Mouse (Mus musculus): ENCODE measurements around the gene Akap9. TPM values are rescaled to one million over a fixed set of nuclear protein-coding genes. Genes with fewer than 3 reads are reported as not detected.
"Not testable (repeated sequence)": the region's sequence is repeated elsewhere in the genome, so short reads cannot be mapped to it uniquely, and the experiment has no call there.

The Akap9 gene
- polyA plus RNA-seq, 1 experiment from 2014 or later, result 282 TPM

DNA sequence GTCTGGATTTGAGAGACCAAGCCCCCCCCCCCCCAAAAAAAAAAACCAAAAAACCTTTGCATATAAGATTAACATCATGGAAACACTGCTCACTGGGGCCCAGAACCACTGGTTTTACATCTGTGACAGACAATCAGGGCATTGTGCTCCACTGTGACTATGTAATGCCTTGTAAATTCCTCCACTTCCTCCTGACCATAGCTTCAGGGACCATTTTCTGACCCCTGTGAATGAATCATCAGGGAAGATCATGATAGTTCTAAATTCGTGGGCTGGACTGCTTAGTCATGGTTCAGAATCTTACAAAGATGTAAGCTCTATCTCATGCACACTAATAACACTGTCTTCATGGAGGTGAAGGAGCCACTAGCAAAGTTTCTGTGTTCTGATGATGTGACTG lies 61.8 kb downstream of the Akap9 start:
- Histone ChIP-seq H3K4me1 (replicated peaks; ENCODE audit: control insufficient read depth, insufficient read depth, low read length) (no peaks in the 10 kb centered on the region), H3K4me2 (replicated peaks) (no peak overlapping the region), H3K36me3 (replicated peaks; ENCODE audit: control insufficient read depth, insufficient read depth) (peaks cover 54% of the 10 kb centered on the region), H3K27me3 (ENCODE audit: control insufficient read depth, insufficient read depth, low read length) (no peaks in the 10 kb centered on the region), H3K9me3 (ENCODE audit: control insufficient read depth, low read length) (no peaks in the 10 kb centered on the region), H3K4me3 (replicated peaks; ENCODE audit: low read length) (no peak overlapping the region), H3K27ac (no peak overlapping the region), H3K9ac (no peak overlapping the region)
- ATAC-seq (ENCODE audit: low FRiP score) (no peak), DNase-seq (ENCODE audit: low spot score) (no peak)
- WGBS, result 90% methylated on average over 1 of the region's 1 CpGs

DNA sequence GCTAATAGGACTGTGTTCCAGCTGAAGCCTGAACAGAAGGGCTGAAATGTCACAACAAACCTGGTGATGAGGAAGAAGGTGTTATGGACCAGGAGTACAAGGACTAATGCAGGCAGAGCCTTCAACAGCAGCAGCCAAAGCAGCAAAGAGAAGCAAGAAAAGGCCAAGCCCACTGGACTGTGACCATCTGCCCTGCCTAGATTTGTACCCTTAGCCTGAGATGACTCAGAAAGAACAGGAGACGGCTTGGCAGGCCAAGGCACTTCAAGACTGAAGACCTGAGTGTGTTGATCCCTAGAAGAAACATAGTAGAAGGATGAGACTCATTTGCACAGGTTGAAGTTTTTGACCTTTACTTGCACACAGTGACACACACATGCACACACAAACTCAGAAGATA lies 62.6 kb downstream of the Akap9 start:
- no peak overlapping the region for H3K4me2 ChIP-seq (replicated peaks)
- no peak overlapping the region for H3K27ac ChIP-seq
- peaks cover 62% of the 10 kb centered on the region for H3K36me3 ChIP-seq (replicated peaks; ENCODE audit: control insufficient read depth, insufficient read depth)
- no peaks in the 10 kb centered on the region for H3K9me3 ChIP-seq (ENCODE audit: control insufficient read depth, low read length)
- no peak overlapping the region for H3K9ac ChIP-seq
- WGBS, result 89% methylated on average over 1 of the region's 1 CpGs
- H3K4me3 ChIP-seq (replicated peaks; ENCODE audit: low read length), result no peak overlapping the region
- H3K27me3 ChIP-seq (ENCODE audit: control insufficient read depth, insufficient read depth, low read length), result no peaks in the 10 kb centered on the region
- DNase-seq (ENCODE audit: low spot score) (no peak), ATAC-seq (ENCODE audit: low FRiP score) (no peak)
- H3K4me1 ChIP-seq (replicated peaks; ENCODE audit: control insufficient read depth, insufficient read depth, low read length), result no peaks in the 10 kb centered on the region

DNA sequence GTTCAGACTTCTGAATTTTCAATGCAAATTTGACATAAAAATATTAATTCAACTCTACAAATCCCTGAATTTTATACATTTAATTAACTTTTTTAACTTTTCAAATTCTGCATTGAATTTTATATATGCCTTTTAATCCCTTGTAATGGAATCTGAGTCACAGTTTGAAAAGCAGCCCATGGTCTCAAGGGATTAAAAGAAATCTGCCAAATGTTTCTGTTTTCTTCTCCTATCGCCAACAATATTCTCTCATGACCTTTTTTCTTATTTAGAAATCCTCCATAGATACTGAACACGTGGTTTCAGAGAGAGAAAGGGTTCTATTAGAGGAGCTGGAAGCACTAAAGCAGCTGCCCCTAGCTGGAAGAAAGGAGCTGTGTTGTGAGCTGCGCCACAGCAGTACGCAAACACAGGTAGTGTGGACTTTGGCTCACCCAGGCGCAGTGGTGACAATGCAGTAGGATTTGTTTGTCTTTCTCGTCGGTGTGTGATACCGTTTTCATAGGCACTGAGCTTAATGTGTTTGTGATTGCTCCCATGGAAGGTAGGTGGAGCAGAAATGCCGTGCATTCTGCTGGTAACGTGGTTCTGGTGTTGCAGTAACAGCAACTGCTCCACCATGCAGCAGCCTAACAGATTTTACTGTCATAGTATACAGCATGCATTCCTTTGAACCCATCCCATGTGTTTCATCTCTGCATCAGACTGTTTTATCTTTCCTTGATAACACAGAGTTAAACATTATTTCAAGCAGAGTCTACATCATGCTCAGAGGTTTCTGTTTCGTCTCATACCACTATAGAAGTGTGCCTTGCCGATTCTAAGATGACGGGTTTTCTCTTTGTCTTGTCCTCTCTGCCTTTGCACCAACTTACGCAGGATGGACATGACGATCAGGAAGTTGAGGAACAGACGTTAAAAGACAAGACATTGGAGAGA lies 76.9 kb downstream of the Akap9 start:
- ATAC-seq (ENCODE audit: low FRiP score), result no peak
- Histone ChIP-seq H3K27me3 (ENCODE audit: control insufficient read depth, insufficient read depth, low read length) (no peaks in the 10 kb centered on the region), H3K27ac (no peak overlapping the region), H3K9ac (no peak overlapping the region), H3K4me3 (replicated peaks; ENCODE audit: low read length) (no peak overlapping the region), H3K36me3 (replicated peaks; ENCODE audit: control insufficient read depth, insufficient read depth) (peaks cover 67% of the 10 kb centered on the region), H3K9me3 (ENCODE audit: control insufficient read depth, low read length) (no peaks in the 10 kb centered on the region), H3K4me2 (replicated peaks) (no peak overlapping the region), H3K4me1 (replicated peaks; ENCODE audit: control insufficient read depth, insufficient read depth, low read length) (no peaks in the 10 kb centered on the region)
- 91% methylated on average over 16 of the region's 16 CpGs for WGBS
- DNase-seq (ENCODE audit: low spot score), result no peak

DNA sequence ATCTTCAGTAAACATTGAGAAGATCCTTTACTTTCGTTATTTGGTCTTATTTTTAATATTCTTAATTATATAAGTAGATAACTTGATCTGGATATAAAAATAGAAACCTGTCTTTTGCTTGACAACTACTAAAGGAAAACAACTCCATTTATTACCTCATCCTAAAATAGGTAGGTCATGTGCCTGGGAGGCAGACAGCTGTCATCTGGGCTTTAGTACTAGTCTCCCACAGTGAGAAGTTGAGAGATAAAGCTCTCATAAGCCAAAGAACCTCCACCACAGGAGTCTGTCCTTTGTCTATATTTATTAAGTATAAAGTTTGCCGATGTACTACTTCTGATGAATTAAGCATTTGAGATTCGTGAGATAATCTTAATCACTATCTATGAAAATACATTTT lies 78.8 kb downstream of the Akap9 start:
- Histone ChIP-seq H3K27me3 (ENCODE audit: control insufficient read depth, insufficient read depth, low read length) (no peaks in the 10 kb centered on the region), H3K9me3 (ENCODE audit: control insufficient read depth, low read length) (no peaks in the 10 kb centered on the region), H3K9ac (no peak overlapping the region), H3K4me1 (replicated peaks; ENCODE audit: control insufficient read depth, insufficient read depth, low read length) (no peaks in the 10 kb centered on the region), H3K36me3 (replicated peaks; ENCODE audit: control insufficient read depth, insufficient read depth) (peaks cover 75% of the 10 kb centered on the region), H3K27ac (no peak overlapping the region), H3K4me2 (replicated peaks) (no peak overlapping the region), H3K4me3 (replicated peaks; ENCODE audit: low read length) (no peak overlapping the region)
- no peak for DNase-seq (ENCODE audit: low spot score)
- ATAC-seq (ENCODE audit: low FRiP score), result no peak
- 93% methylated on average over 3 of the region's 3 CpGs for WGBS

DNA sequence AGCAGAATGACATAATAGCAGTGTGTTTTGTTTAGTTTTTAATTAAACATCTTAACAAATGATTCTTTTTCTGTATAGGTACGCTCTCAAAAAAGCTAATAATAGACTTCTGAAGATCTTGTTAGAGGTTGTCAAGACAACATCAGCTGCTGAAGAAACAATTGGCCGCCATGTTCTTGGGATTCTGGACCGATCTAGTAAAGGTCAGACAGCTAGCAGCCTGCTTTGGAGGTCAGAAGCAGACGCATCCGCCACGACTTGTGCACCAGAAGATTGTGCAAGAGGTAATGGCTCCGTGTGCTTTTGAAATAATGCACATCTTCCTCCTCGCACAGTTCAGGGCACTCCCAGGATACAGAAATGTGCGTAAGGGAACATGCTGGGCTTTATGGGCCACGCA lies 80.4 kb downstream of the Akap9 start:
- Histone ChIP-seq H3K36me3 (replicated peaks; ENCODE audit: control insufficient read depth, insufficient read depth) (peaks cover 87% of the 10 kb centered on the region), H3K9ac (no peak overlapping the region), H3K4me3 (replicated peaks; ENCODE audit: low read length) (no peak overlapping the region), H3K9me3 (ENCODE audit: control insufficient read depth, low read length) (no peaks in the 10 kb centered on the region), H3K27me3 (ENCODE audit: control insufficient read depth, insufficient read depth, low read length) (no peaks in the 10 kb centered on the region), H3K4me2 (replicated peaks) (no peak overlapping the region), H3K4me1 (replicated peaks; ENCODE audit: control insufficient read depth, insufficient read depth, low read length) (no peaks in the 10 kb centered on the region), H3K27ac (no peak overlapping the region)
- ATAC-seq (ENCODE audit: low FRiP score) (no peak), DNase-seq (ENCODE audit: low spot score) (no peak)
- 90% methylated on average over 10 of the region's 10 CpGs for WGBS

DNA sequence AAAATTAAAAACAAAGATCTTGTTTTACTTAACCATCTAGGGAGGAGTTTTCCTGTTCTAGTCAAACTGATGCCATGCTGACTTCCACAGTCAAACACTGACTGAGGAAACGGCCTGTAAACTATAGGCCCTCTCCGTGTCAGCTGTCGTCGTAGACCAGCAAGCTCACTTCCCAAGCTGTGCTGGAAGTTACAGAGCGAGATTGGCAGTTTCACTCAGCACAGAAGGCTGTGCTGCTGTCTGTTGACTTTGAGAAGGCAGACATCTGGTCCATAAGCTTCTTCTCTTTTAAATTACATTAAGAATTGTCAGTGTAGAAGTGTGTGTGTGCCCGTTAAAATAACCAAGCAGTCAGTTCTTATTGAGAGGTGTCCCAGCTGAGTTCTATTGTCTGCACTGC lies 81.7 kb downstream of the Akap9 start:
- ATAC-seq (ENCODE audit: low FRiP score) (no peak), DNase-seq (ENCODE audit: low spot score) (no peak)
- 87% methylated on average over 6 of the region's 6 CpGs for WGBS
- no peaks in the 10 kb centered on the region for H3K9me3 ChIP-seq (ENCODE audit: control insufficient read depth, low read length)
- H3K4me3 ChIP-seq (replicated peaks; ENCODE audit: low read length), result no peak overlapping the region
- no peak overlapping the region for H3K9ac ChIP-seq
- no peak overlapping the region for H3K4me2 ChIP-seq (replicated peaks)
- H3K4me1 ChIP-seq (replicated peaks; ENCODE audit: control insufficient read depth, insufficient read depth, low read length), result no peaks in the 10 kb centered on the region
- peaks cover 88% of the 10 kb centered on the region for H3K36me3 ChIP-seq (replicated peaks; ENCODE audit: control insufficient read depth, insufficient read depth)
- H3K27me3 ChIP-seq (ENCODE audit: control insufficient read depth, insufficient read depth, low read length), result no peaks in the 10 kb centered on the region
- no peak overlapping the region for H3K27ac ChIP-seq

DNA sequence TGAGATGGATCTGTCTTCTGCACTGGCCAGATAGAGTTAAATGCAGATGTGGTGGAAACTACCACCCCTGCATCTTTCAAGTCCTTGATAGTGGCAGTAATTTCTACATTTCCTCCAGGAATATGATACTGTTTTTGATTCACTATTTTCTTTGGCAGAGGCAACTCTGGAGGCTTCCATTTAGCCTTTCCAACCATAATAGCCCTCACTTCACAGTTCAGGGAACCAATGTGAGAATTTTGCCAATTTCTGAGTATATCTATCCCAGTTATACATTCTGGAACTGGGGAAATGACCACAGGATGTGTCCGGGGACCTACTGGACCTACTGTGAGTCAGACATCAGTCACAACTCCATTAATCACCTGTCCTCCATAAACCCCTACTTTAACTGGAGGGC lies 89.8 kb downstream of the Akap9 start:
- H3K4me3 ChIP-seq (replicated peaks; ENCODE audit: low read length); ATAC-seq (ENCODE audit: low FRiP score); H3K9ac ChIP-seq; H3K27me3 ChIP-seq (ENCODE audit: control insufficient read depth, insufficient read depth, low read length); H3K4me2 ChIP-seq (replicated peaks); DNase-seq (ENCODE audit: low spot score); H3K27ac ChIP-seq; H3K4me1 ChIP-seq (replicated peaks; ENCODE audit: control insufficient read depth, insufficient read depth, low read length); H3K9me3 ChIP-seq (ENCODE audit: control insufficient read depth, low read length): not testable (repeated sequence)
- WGBS, result 94% methylated on average over 1 of the region's 1 CpGs
- peaks cover 89% of the 10 kb centered on the region for H3K36me3 ChIP-seq (replicated peaks; ENCODE audit: control insufficient read depth, insufficient read depth)

DNA sequence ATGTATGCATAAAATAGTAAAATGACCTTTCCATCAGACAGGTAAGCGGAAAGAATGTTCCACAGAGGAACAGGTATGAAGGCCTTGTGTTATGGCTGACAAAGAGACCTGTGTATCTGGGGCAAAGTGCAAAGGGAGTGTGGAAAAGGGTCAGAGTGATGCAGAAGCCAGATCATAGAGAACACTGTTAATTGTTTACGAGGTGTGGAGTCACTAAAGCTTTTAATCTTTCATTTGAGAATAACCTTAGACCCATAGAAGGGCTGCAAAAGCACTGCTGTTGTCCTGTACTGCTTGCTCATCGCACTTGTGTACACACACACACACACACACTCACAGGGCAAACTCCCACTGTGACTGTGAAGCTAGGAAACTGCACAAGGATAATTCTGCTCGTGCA lies 91.5 kb downstream of the Akap9 start:
- Histone ChIP-seq H3K27ac (no peak overlapping the region), H3K9me3 (ENCODE audit: control insufficient read depth, low read length) (no peaks in the 10 kb centered on the region), H3K27me3 (ENCODE audit: control insufficient read depth, insufficient read depth, low read length) (no peaks in the 10 kb centered on the region), H3K9ac (no peak overlapping the region), H3K4me3 (replicated peaks; ENCODE audit: low read length) (no peak overlapping the region), H3K4me1 (replicated peaks; ENCODE audit: control insufficient read depth, insufficient read depth, low read length) (no peaks in the 10 kb centered on the region), H3K36me3 (replicated peaks; ENCODE audit: control insufficient read depth, insufficient read depth) (peaks cover 81% of the 10 kb centered on the region), H3K4me2 (replicated peaks) (no peak overlapping the region)
- no peak for ATAC-seq (ENCODE audit: low FRiP score)
- DNase-seq (ENCODE audit: low spot score), result no peak
- WGBS, result 95% methylated on average over 4 of the region's 4 CpGs

DNA sequence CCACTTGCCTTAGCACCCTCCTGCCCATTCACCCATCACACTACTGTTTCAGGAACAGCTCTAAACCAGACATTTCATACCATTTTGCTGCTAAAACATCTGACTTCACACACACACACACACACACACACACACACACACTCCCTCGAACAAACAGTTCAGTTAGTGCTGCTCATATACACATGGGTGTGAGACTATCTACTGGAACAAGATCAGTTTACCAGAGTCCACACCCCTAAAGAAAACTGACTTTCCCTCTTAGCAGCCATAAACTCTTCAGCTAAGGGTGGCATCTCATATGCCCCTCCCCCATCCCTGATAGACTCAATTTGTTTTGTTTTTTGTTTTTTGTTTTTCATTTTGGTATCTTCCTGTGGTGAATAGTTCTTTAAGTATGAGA lies 92.2 kb downstream of the Akap9 start:
- Histone ChIP-seq H3K27me3 (ENCODE audit: control insufficient read depth, insufficient read depth, low read length) (no peaks in the 10 kb centered on the region), H3K36me3 (replicated peaks; ENCODE audit: control insufficient read depth, insufficient read depth) (peaks cover 81% of the 10 kb centered on the region), H3K9ac (no peak overlapping the region), H3K9me3 (ENCODE audit: control insufficient read depth, low read length) (no peaks in the 10 kb centered on the region), H3K27ac (no peak overlapping the region), H3K4me3 (replicated peaks; ENCODE audit: low read length) (no peak overlapping the region), H3K4me2 (replicated peaks) (no peak overlapping the region), H3K4me1 (replicated peaks; ENCODE audit: control insufficient read depth, insufficient read depth, low read length) (no peaks in the 10 kb centered on the region)
- no peak for ATAC-seq (ENCODE audit: low FRiP score)
- 95% methylated on average over 1 of the region's 1 CpGs for WGBS
- no peak for DNase-seq (ENCODE audit: low spot score)
